Comparison of ENCODE assay signal across 8 mouse cellular contexts in the genomic region with DNA sequence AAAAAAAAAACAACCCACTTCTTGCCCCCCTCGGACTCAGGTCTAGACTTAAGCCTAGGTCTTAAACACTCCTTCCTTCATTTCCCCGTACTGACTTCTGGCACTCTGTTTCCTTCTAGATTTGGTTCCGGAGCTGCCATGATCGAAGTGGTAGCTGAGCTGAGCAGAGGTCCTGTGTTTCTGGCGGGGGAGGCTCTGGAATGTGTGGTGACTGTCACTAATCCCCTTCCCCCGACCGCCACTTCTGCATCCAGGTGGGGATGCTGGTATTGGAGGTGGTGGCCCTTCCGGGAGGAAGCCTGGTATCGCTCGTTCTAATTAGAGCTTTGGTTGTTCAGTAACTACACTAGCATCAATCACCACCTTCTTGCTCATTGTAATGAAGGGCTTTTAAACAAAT. TPM values are rescaled to one million over a fixed set of nuclear protein-coding genes. Genes with fewer than 3 reads are reported as not detected.
A peak's percentile ranks its signal among the peaks of the same experiment; 100 is the strongest.
DNase-seq lines count a peak whose midpoint lies in the region; ATAC-seq lines count a peak whose summit lies in the region.

No protein-coding gene starts in this region.

- peaks cover 66% of the 10 kb centered on the region for H3K36me3 ChIP-seq in megakaryocyte, embryonic 14.5 days (replicated peaks; ENCODE audit: low read length)
- H3K36me3 ChIP-seq in intestine, embryonic 16.5 days (ENCODE audit: control insufficient read depth, insufficient read depth, low read length) = peaks cover 14% of the 10 kb centered on the region; the same call in 1 of the 2 replicates
- H3K36me3 ChIP-seq in neural tube, embryonic 15.5 days = peaks cover 39% of the 10 kb centered on the region

- H3K4me2 ChIP-seq in intestine, embryonic 16.5 days (ENCODE audit: low read depth, low read length) = peak overlapping the region; percentile 55
- H3K4me2 ChIP-seq in neural tube, embryonic 15.5 days = peak overlapping the region; percentile 95

- peak overlapping the region; percentile 24; the same call in 1 of the 2 replicates for H3K27ac ChIP-seq in intestine, embryonic 16.5 days (ENCODE audit: low read length)
- H3K27ac ChIP-seq in neural tube, embryonic 15.5 days (replicated peaks) = peak overlapping the region; percentile 87

- peak overlapping the region; percentile 98 for H3K4me3 ChIP-seq in megakaryocyte, embryonic 14.5 days (replicated peaks)
- H3K4me3 ChIP-seq in intestine, embryonic 16.5 days (ENCODE audit: low read length) = peak overlapping the region; percentile 65
- peak overlapping the region; percentile 86 for H3K4me3 ChIP-seq in neural tube, embryonic 15.5 days (replicated peaks)

- no peaks in the 10 kb centered on the region for H3K9me3 ChIP-seq in megakaryocyte, embryonic 14.5 days
- no peaks in the 10 kb centered on the region for H3K9me3 ChIP-seq in intestine, embryonic 16.5 days (ENCODE audit: control insufficient read depth, low read length)
- no peaks in the 10 kb centered on the region for H3K9me3 ChIP-seq in neural tube, embryonic 15.5 days (replicated peaks)

- WGBS in intestine, embryonic 16.5 days = 3% methylated on average over 10 of the region's 10 CpGs
- WGBS in neural tube, embryonic 15.5 days = 7% methylated on average over 10 of the region's 10 CpGs

- peak overlapping the region; percentile 81 for H3K9ac ChIP-seq in intestine, embryonic 16.5 days (ENCODE audit: low read depth, low read length)
- peak overlapping the region; percentile 84 for H3K9ac ChIP-seq in neural tube, embryonic 15.5 days (replicated peaks)

- H3K4me1 ChIP-seq in megakaryocyte, embryonic 14.5 days = peaks cover 88% of the 10 kb centered on the region
- H3K4me1 ChIP-seq in intestine, embryonic 16.5 days (ENCODE audit: control insufficient read depth, insufficient read depth, low read length) = peaks cover 28% of the 10 kb centered on the region
- peaks cover 51% of the 10 kb centered on the region for H3K4me1 ChIP-seq in neural tube, embryonic 15.5 days

- no peak for ATAC-seq in megakaryocyte, adult 5-6 weeks (ENCODE audit: poor library complexity, severe bottlenecking)
- no peak for ATAC-seq in intestine, embryonic 16.5 days
- ATAC-seq in neural tube, embryonic 15.5 days (ENCODE audit: low FRiP score) = peak; percentile 4; the same call in 1 of the 2 replicates

- no peaks in the 10 kb centered on the region for H3K27me3 ChIP-seq in megakaryocyte, embryonic 14.5 days (replicated peaks)
- no peaks in the 10 kb centered on the region for H3K27me3 ChIP-seq in intestine, embryonic 16.5 days (replicated peaks; ENCODE audit: control insufficient read depth, insufficient read depth, low read length)
- no peaks in the 10 kb centered on the region for H3K27me3 ChIP-seq in neural tube, embryonic 15.5 days (replicated peaks)

- DNase-seq in cerebellum, adult 11-12 months = peak; percentile 19
- no peak for DNase-seq in cerebellum, adult 8-10 months
- no peak for DNase-seq in gastrocnemius, adult 18-20 months (ENCODE audit: low spot score)
- DNase-seq in adrenal gland, postnatal 14 days = no peak

RNA-seq across cellular contexts. Expression of a gene that starts 0.6 kb away (rescaled TPM):
- 9.1 and 40.1 TPM in 2 replicates for polyA plus RNA-seq in megakaryocyte, embryonic 14.5 days (2012; ENCODE audit: insufficient read depth, low replicate concordance)
- 8.4 and 8.5 TPM in 2 replicates for total RNA-seq in megakaryocyte, adult 5-6 weeks (2015)
- total RNA-seq in megakaryocyte, adult 5-6 weeks (2017) = 9.5 and 9.8 TPM in 2 replicates
- polyA plus RNA-seq in intestine, embryonic 16.5 days (2015; fragmentation: Nextera tagmentation; extraction: Ambion mirVana) = 12.5 and 12.9 TPM in 2 replicates
- 48.1 and 54.5 TPM in 2 replicates for polyA plus RNA-seq in neural tube, embryonic 15.5 days (2015; fragmentation: Nextera tagmentation; extraction: Ambion mirVana)
- 1 to 10 TPM; 4.3 to 4.6 TPM for total RNA-seq in gastrocnemius, adult 18-20 months (2021)
- 11.7 and 15.0 TPM in 2 replicates for total RNA-seq in adrenal gland, postnatal 14 days (2021)

RNA-seq across cellular contexts. Expression of a gene that starts 0.7 kb away (rescaled TPM):
- 26.9 and 28.2 TPM in 2 replicates for polyA plus RNA-seq in megakaryocyte, embryonic 14.5 days (2012; ENCODE audit: insufficient read depth, low replicate concordance)
- total RNA-seq in megakaryocyte, adult 5-6 weeks (2015) = 18.6 and 20.8 TPM in 2 replicates
- total RNA-seq in megakaryocyte, adult 5-6 weeks (2017) = 8.2 and 24.7 TPM in 2 replicates
- polyA plus RNA-seq in intestine, embryonic 16.5 days (2015; fragmentation: Nextera tagmentation; extraction: Ambion mirVana) = 18.2 and 19.5 TPM in 2 replicates
- 22.0 and 23.9 TPM in 2 replicates for polyA plus RNA-seq in neural tube, embryonic 15.5 days (2015; fragmentation: Nextera tagmentation; extraction: Ambion mirVana)
- 10 to 100 TPM; 19.9 to 20.7 TPM for total RNA-seq in gastrocnemius, adult 18-20 months (2021)
- 43.3 and 52.6 TPM in 2 replicates for total RNA-seq in adrenal gland, postnatal 14 days (2021)

RNA-seq across cellular contexts. Expression of a gene that starts 5.0 kb away (rescaled TPM):
- not detected in 2 replicates for polyA plus RNA-seq in megakaryocyte, embryonic 14.5 days (2012; ENCODE audit: insufficient read depth, low replicate concordance)
- not detected in 2 replicates for total RNA-seq in megakaryocyte, adult 5-6 weeks (2015)
- not detected in 2 replicates for total RNA-seq in megakaryocyte, adult 5-6 weeks (2017)
- 1.0 TPM in 1 of 2 replicates, not detected in the other for polyA plus RNA-seq in intestine, embryonic 16.5 days (2015; fragmentation: Nextera tagmentation; extraction: Ambion mirVana)
- 1.2 and 1.5 TPM in 2 replicates for polyA plus RNA-seq in neural tube, embryonic 15.5 days (2015; fragmentation: Nextera tagmentation; extraction: Ambion mirVana)
- under 1 TPM in 1 of 2 experiments, not detected in 1; 0.55 TPM for total RNA-seq in gastrocnemius, adult 18-20 months (2021)
- total RNA-seq in adrenal gland, postnatal 14 days (2021) = 2.1 and 2.3 TPM in 2 replicates

RNA-seq across cellular contexts. Expression of a gene that starts 16.8 kb away (rescaled TPM):
- 637 and 823 TPM in 2 replicates for polyA plus RNA-seq in megakaryocyte, embryonic 14.5 days (2012; ENCODE audit: insufficient read depth, low replicate concordance)
- 226 and 299 TPM in 2 replicates for total RNA-seq in megakaryocyte, adult 5-6 weeks (2015)
- 408 and 426 TPM in 2 replicates for total RNA-seq in megakaryocyte, adult 5-6 weeks (2017)
- 41.2 and 41.9 TPM in 2 replicates for polyA plus RNA-seq in intestine, embryonic 16.5 days (2015; fragmentation: Nextera tagmentation; extraction: Ambion mirVana)
- 63.5 and 70.8 TPM in 2 replicates for polyA plus RNA-seq in neural tube, embryonic 15.5 days (2015; fragmentation: Nextera tagmentation; extraction: Ambion mirVana)
- total RNA-seq in gastrocnemius, adult 18-20 months (2021) = 10 to 100 TPM; 50.6 to 64.8 TPM
- 201 and 213 TPM in 2 replicates for total RNA-seq in adrenal gland, postnatal 14 days (2021)

RNA-seq across cellular contexts. Expression of a gene that starts 17.1 kb away (rescaled TPM):
- polyA plus RNA-seq in megakaryocyte, embryonic 14.5 days (2012; ENCODE audit: insufficient read depth, low replicate concordance) = 2.7 TPM in 1 of 2 replicates, not detected in the other
- total RNA-seq in megakaryocyte, adult 5-6 weeks (2015) = 29.4 and 33.0 TPM in 2 replicates
- 84.6 and 101 TPM in 2 replicates for total RNA-seq in megakaryocyte, adult 5-6 weeks (2017)
- polyA plus RNA-seq in intestine, embryonic 16.5 days (2015; fragmentation: Nextera tagmentation; extraction: Ambion mirVana) = 78.7 and 80.5 TPM in 2 replicates
- 80.8 and 82.0 TPM in 2 replicates for polyA plus RNA-seq in neural tube, embryonic 15.5 days (2015; fragmentation: Nextera tagmentation; extraction: Ambion mirVana)
- 10 to 100 TPM; 29.9 to 41.5 TPM for total RNA-seq in gastrocnemius, adult 18-20 months (2021)
- total RNA-seq in adrenal gland, postnatal 14 days (2021) = 108 and 117 TPM in 2 replicates
